Mouse (Mus musculus) hindbrain, embryonic 12.5 days (tissue): ENCODE measurements at regions not wholly inside any gene's neighbourhood (a gene's known extent, or its start where the extent isn't known, plus 50 kb on each side); places are given as distances from the start of the nearest gene placed in this dataset.

Source experiments
- ATAC-seq: fragments of 200-750 bp; cut with Nextera tagmentation; 2 replicates; pipeline ENCODE4 v1.8.0; 2017; ENCODE audit warnings: moderate TSS enrichment; ENCODE audit not compliant: low FRiP score
- H3K27ac ChIP-seq: fragments of 300-500 bp; sonication (generic); 2 replicates; pipeline ENCODE4 v1.5.1; 2016; ENCODE audit warnings: mild to moderate bottlenecking
- H3K27me3 ChIP-seq: fragments of 300-500 bp; sonication (generic); 2 replicates; pipeline ENCODE4 v1.6.1; 2016; ENCODE audit warnings: mild to moderate bottlenecking
- H3K36me3 ChIP-seq: fragments of 300-500 bp; sonication (generic); 2 replicates; pipeline ENCODE4 v1.6.1; 2016; ENCODE audit warnings: mild to moderate bottlenecking
- H3K4me1 ChIP-seq: fragments of 300-500 bp; sonication (generic); 2 replicates; pipeline ENCODE4 v1.6.1; 2016
- H3K4me2 ChIP-seq: fragments of 300-500 bp; sonication (generic); replicated peaks from 2 replicates; pipeline ENCODE4 v1.6.1; 2016; ENCODE audit warnings: mild to moderate bottlenecking
- H3K4me3 ChIP-seq: fragments of 300-500 bp; sonication (generic); 2 replicates; pipeline ENCODE4 v1.5.1; 2016; ENCODE audit warnings: mild to moderate bottlenecking
- H3K9ac ChIP-seq: fragments of 300-500 bp; sonication (generic); 2 replicates; pipeline ENCODE4 v1.6.1; 2016; ENCODE audit warnings: mild to moderate bottlenecking, moderate library complexity
- H3K9me3 ChIP-seq: fragments of 300-500 bp; sonication (generic); replicated peaks from 2 replicates; pipeline ENCODE4 v1.6.1; 2016; ENCODE audit warnings: mild to moderate bottlenecking
- WGBS: fragments of 180-500 bp; shearing (Covaris S2); methylation state at CpG from one replicate; pipeline ENCODE4 v1.1.7; 2016; 5-methylcytosine and 5-hydroxymethylcytosine counted together

DNA sequence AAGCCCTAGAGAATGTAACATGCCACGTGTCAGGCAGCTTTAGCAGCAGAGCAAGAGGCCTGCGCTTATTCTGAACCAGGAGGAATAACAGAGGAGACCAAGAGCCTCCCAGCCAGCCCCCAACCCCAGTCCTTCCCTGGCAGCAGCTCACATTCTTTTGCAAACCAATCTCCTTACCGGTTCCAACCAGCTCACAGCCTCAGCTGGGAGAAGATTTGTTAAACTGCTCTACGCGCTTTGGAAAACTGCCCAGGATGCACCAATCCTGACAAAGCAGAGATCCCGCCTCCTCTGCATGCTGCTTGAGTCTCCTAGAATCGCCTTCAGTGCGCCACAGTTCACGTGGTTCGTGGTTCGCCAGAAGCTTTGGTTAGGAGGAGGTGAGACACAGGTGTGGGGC lies 51.8 kb downstream of the Gm9376 start:
- Histone ChIP-seq H3K4me3 (no peak overlapping the region), H3K27me3 (peaks cover 38% of the 10 kb centered on the region), H3K4me1 (peaks cover 16% of the 10 kb centered on the region), H3K4me2 (no peak overlapping the region), H3K27ac (no peak overlapping the region), H3K9me3 (no peaks in the 10 kb centered on the region), H3K36me3 (no peaks in the 10 kb centered on the region), H3K9ac (no peak overlapping the region)
- 52% methylated on average over 11 of the region's 11 CpGs for WGBS
- ATAC-seq: no peak

- H3K36me3 ChIP-seq: no peaks in the 10 kb centered on the region
- no peak overlapping the region for H3K4me2 ChIP-seq
- no peak overlapping the region for H3K9ac ChIP-seq
- no peaks in the 10 kb centered on the region for H3K9me3 ChIP-seq
- ATAC-seq: no peak
- H3K4me1 ChIP-seq: peaks cover 16% of the 10 kb centered on the region
- WGBS: 88% methylated on average over 4 of the region's 4 CpGs
- H3K27me3 ChIP-seq: peaks cover 52% of the 10 kb centered on the region
- H3K4me3 ChIP-seq: no peak overlapping the region
- H3K27ac ChIP-seq: no peak overlapping the region
Observed at GRCm38 (mm10) chr14:118320101-118320500, 53.3 kb downstream of the Gm9376 start.

DNA sequence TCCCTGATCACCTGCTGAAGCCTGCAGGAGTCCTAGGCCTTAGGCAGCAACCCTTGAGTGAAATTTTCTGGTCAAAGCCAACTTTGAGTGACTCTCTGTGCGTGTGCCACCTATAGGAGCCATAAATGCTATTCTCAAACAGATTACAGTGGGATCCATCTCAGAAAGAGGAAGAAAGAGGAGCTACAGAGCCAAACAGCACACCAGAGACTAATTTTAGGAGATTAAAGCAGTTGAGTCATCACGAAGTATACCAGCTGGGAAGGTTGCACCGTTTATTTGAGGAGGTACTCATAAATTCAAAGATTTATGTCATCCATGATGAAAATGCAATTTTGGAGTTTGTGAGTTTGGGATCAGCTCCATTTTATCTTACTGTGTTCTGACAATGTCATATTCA lies 54.3 kb downstream of the Gm9376 start:
- Histone ChIP-seq H3K9ac (no peak overlapping the region), H3K27me3 (peaks cover 52% of the 10 kb centered on the region), H3K4me2 (no peak overlapping the region), H3K27ac (no peak overlapping the region), H3K4me1 (peaks cover 16% of the 10 kb centered on the region), H3K4me3 (no peak overlapping the region), H3K9me3 (no peaks in the 10 kb centered on the region), H3K36me3 (no peaks in the 10 kb centered on the region)
- 92% methylated on average over 3 of the region's 3 CpGs for WGBS
- no peak for ATAC-seq

DNA sequence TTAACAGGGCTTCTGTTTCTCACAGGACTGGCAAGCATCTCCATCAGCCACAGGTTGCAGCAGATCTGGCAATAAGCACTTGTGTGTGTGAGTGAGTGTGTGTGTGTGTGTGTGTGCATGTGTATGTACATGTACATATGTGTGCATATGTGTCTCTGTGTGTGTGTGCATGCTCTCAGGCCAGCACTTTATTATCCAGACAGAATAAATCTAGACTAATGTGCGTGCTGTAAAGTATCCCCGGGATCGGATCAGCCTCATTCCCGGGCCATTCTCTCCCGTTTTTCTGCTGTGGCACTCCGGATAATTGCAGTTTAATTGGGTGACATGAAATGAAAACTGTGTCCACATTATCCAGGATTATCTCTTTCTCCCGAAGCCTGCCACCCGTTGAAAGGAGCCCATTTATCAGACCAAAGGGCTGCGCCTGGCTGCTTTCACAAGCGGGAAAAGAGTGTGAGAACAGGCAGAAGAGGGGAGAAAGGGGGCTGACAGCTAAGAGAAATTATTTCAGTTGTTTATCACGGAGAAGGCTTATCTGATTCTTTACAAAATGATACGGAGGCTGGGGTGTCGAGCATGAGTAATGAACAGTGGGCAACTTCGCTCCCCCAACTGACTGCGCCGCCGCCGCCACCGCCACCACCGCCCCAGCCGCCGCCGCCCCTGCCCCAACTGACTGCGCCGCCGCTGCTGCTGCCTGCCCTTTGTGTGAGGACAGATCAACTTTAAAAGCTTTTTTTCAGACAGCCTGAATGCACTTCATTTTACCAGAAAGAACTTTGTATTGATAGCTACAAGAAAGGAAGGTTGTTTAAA lies 55.5 kb downstream of the Gm9376 start:
- Histone ChIP-seq H3K27me3 (peaks cover 50% of the 10 kb centered on the region), H3K9me3 (no peaks in the 10 kb centered on the region), H3K4me2 (peak overlapping the region; percentile 54), H3K27ac (0 out of 2 replicates have a peak overlapping the region, but pooled peaks have one; percentile 12), H3K36me3 (no peaks in the 10 kb centered on the region), H3K4me3 (peak overlapping the region; percentile 33), H3K9ac (peak overlapping the region; percentile 27; the same call in 1 of the 2 replicates), H3K4me1 (peaks cover 16% of the 10 kb centered on the region)
- peak; percentile 83 for ATAC-seq
- 11% methylated on average over 26 of the region's 26 CpGs for WGBS

GRCm38 (mm10) chr14:118322865-118323264 lies 56.1 kb downstream of the Gm9376 start:
- Histone ChIP-seq H3K27ac (no peak overlapping the region), H3K4me3 (peak overlapping the region; percentile 33), H3K9ac (0 out of 2 replicates have a peak overlapping the region, but pooled peaks have one; percentile 9), H3K27me3 (peaks cover 46% of the 10 kb centered on the region), H3K36me3 (no peaks in the 10 kb centered on the region), H3K9me3 (no peaks in the 10 kb centered on the region), H3K4me2 (peak overlapping the region; percentile 54), H3K4me1 (peaks cover 16% of the 10 kb centered on the region)
- WGBS: 10% methylated on average over 11 of the region's 11 CpGs
- peak; percentile 68 for ATAC-seq

DNA sequence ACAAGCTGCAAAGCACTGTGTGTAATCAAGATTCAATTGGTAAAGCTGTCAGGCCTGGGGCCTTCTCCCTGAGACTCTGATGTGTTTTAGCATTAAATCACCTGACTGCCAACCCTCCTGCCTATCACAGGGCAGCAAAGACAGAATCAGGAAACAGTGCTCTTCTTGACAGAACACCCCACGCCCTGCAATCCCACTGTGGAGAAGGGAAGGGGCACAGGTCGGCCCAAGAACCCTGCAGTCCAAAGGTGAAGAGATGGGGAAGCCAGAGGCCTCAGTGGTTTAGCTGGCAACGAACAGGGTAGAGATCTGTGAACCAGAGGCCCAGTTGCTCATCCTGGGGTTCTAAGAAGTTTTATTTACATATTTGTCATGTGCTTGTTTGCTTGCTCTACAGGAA lies 71.3 kb downstream of the Gm9376 start:
- H3K27me3 ChIP-seq: no peaks in the 10 kb centered on the region
- no peaks in the 10 kb centered on the region for H3K36me3 ChIP-seq
- WGBS: 75% methylated on average over 3 of the region's 3 CpGs
- no peak overlapping the region for H3K4me2 ChIP-seq
- H3K4me3 ChIP-seq: no peak overlapping the region
- H3K9me3 ChIP-seq: peaks cover 5% of the 10 kb centered on the region; the same call in 1 of the 2 replicates
- ATAC-seq: no peak
- H3K27ac ChIP-seq: no peak overlapping the region
- H3K9ac ChIP-seq: no peak overlapping the region
- H3K4me1 ChIP-seq: no peaks in the 10 kb centered on the region

GRCm38 (mm10) chr14:118362931-118363330 lies 96.2 kb downstream of the Gm9376 start:
- peaks cover 6% of the 10 kb centered on the region; the same call in 1 of the 2 replicates for H3K27me3 ChIP-seq
- H3K4me1 ChIP-seq: peaks cover 9% of the 10 kb centered on the region
- ATAC-seq: no peak
- H3K4me3 ChIP-seq: no peak overlapping the region
- 62% methylated on average over 11 of the region's 11 CpGs for WGBS
- no peaks in the 10 kb centered on the region for H3K9me3 ChIP-seq
- no peaks in the 10 kb centered on the region for H3K36me3 ChIP-seq
- 0 out of 2 replicates have a peak overlapping the region, but pooled peaks have one; percentile 9 for H3K4me2 ChIP-seq
- no peak overlapping the region for H3K27ac ChIP-seq
- no peak overlapping the region for H3K9ac ChIP-seq

- Histone ChIP-seq H3K27ac (0 out of 2 replicates have a peak overlapping the region, but pooled peaks have one; percentile 1), H3K4me3 (no peak overlapping the region), H3K4me2 (0 out of 2 replicates have a peak overlapping the region, but pooled peaks have one; percentile 9), H3K27me3 (peaks cover 6% of the 10 kb centered on the region; the same call in 1 of the 2 replicates), H3K9ac (no peak overlapping the region), H3K4me1 (peaks cover 14% of the 10 kb centered on the region), H3K9me3 (no peaks in the 10 kb centered on the region), H3K36me3 (no peaks in the 10 kb centered on the region)
- WGBS: 74% methylated on average over 21 of the region's 21 CpGs
- ATAC-seq: peak; percentile 33; the same call in 1 of the 2 replicates
Observed at GRCm38 (mm10) chr14:118363391-118363821, 96.6 kb downstream of the Gm9376 start.

- 52% methylated on average over 4 of the region's 4 CpGs for WGBS
- H3K4me2 ChIP-seq: no peak overlapping the region
Observed at GRCm38 (mm10) chr14:118366522-118366921, 99.8 kb downstream of the Gm9376 start.

GRCm38 (mm10) chr14:118368619-118369431 lies 102.1 kb downstream of the Gm9376 start:
- Histone ChIP-seq H3K9ac (0 out of 2 replicates have a peak overlapping the region, but pooled peaks have one; percentile 37), H3K27ac (0 out of 2 replicates have a peak overlapping the region, but pooled peaks have one; percentile 9), H3K9me3 (no peaks in the 10 kb centered on the region)

More at GRCm38 (mm10) chr14:118366522-118366921, 99.8 kb downstream of the Gm9376 start:
- Histone ChIP-seq H3K4me1 (peaks cover 21% of the 10 kb centered on the region), H3K9me3 (no peaks in the 10 kb centered on the region), H3K27ac (no peak overlapping the region), H3K27me3 (peaks cover 10% of the 10 kb centered on the region; the same call in 1 of the 2 replicates), H3K36me3 (no peaks in the 10 kb centered on the region), H3K4me3 (no peak overlapping the region), H3K9ac (no peak overlapping the region)
- ATAC-seq: no peak

GRCm38 (mm10) chr14:118371336-118371735 lies 104.6 kb downstream of the Gm9376 start:
- no peaks in the 10 kb centered on the region for H3K9me3 ChIP-seq
- H3K4me1 ChIP-seq: peaks cover 21% of the 10 kb centered on the region
- H3K4me3 ChIP-seq: no peak overlapping the region
- H3K4me2 ChIP-seq: no peak overlapping the region
- H3K36me3 ChIP-seq: no peaks in the 10 kb centered on the region
- H3K9ac ChIP-seq: no peak overlapping the region
- peaks cover 4% of the 10 kb centered on the region; the same call in 1 of the 2 replicates for H3K27me3 ChIP-seq
- WGBS: 98% methylated on average over 15 of the region's 15 CpGs
- H3K27ac ChIP-seq: no peak overlapping the region
- no peak for ATAC-seq

More at GRCm38 (mm10) chr14:118368619-118369431, 102.1 kb downstream of the Gm9376 start:
- H3K4me1 ChIP-seq: peaks cover 21% of the 10 kb centered on the region
- 7% methylated on average over 9 of the region's 9 CpGs for WGBS
- no peak overlapping the region for H3K4me3 ChIP-seq
- no peaks in the 10 kb centered on the region for H3K36me3 ChIP-seq
- peaks cover 10% of the 10 kb centered on the region; the same call in 1 of the 2 replicates for H3K27me3 ChIP-seq
- peak; percentile 76 for ATAC-seq
- H3K4me2 ChIP-seq: peak overlapping the region; percentile 3
